Mouse (Mus musculus): ENCODE measurements at regions not wholly inside any gene's neighbourhood (a gene's known extent, or its start where the extent isn't known, plus 50 kb on each side); places are given as distances from the start of the nearest gene placed in this dataset.

- no peak for TF ChIP-seq POLR2A (IDR thresholded peaks at IDR 0.05; ENCODE audit: low read depth, low read length)
- TF ChIP-seq CTCF (conservative IDR thresholded peaks at IDR 0.05; ENCODE audit: insufficient read depth, insufficient read length, low read depth, low read length) = no peak
- no peak overlapping the region for H3K27ac ChIP-seq (ENCODE audit: insufficient read depth, low read depth, low read length)
- H3K4me1 ChIP-seq (ENCODE audit: control insufficient read depth, insufficient read depth, low read length) = no peaks in the 10 kb centered on the region
- no peaks in the 10 kb centered on the region for H3K27me3 ChIP-seq (replicated peaks; ENCODE audit: control insufficient read depth, insufficient read depth, low read length)
- no peaks in the 10 kb centered on the region for H3K36me3 ChIP-seq (ENCODE audit: control insufficient read depth, insufficient read depth, low read length)
- DNase-seq = peak; percentile 8
- WGBS = 48% methylated on average over 4 of the region's 4 CpGs
- no peak overlapping the region for H3K4me3 ChIP-seq (ENCODE audit: insufficient read depth, low read depth, low read length)
Observed at GRCm38 (mm10) chr7:93136061-93136460, 56.4 kb downstream of the Fam181b start.

- no peak overlapping the region for H3K27ac ChIP-seq (ENCODE audit: insufficient read depth, low read depth, low read length)
- WGBS = 95% methylated on average over 2 of the region's 2 CpGs
- no peak overlapping the region for H3K4me3 ChIP-seq (ENCODE audit: insufficient read depth, low read depth, low read length)
- H3K27me3 ChIP-seq (replicated peaks; ENCODE audit: control insufficient read depth, insufficient read depth, low read length) = no peaks in the 10 kb centered on the region
- H3K4me1 ChIP-seq (ENCODE audit: control insufficient read depth, insufficient read depth, low read length) = no peaks in the 10 kb centered on the region
- TF ChIP-seq POLR2A (IDR thresholded peaks at IDR 0.05; ENCODE audit: low read depth, low read length) (no peak), CTCF (conservative IDR thresholded peaks at IDR 0.05; ENCODE audit: insufficient read depth, insufficient read length, low read depth, low read length) (no peak)
- H3K36me3 ChIP-seq (ENCODE audit: control insufficient read depth, insufficient read depth, low read length) = no peaks in the 10 kb centered on the region
- DNase-seq = no peak
Observed at GRCm38 (mm10) chr7:93147379-93147778, 67.7 kb downstream of the Fam181b start.

DNA sequence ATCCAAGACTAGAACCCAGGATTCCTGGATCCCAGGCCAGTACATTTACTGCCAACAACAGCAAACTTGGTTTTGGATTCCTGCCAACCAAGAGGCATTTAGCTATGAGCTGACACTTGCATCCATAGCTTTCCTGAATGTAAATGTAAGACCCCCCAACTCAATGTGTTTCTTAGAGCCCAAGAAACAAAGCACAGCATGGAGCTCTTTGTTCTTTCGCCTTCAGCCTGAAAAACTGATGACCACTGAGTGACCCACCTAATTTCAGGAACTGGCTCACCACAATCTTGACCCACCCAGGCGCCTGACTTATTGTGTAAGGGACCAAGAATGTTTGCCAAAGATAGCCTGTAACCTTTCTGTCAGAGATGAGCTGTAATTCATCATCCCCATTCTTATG is 71.7 kb downstream of the Fam181b start:
- H3K27ac ChIP-seq (ENCODE audit: insufficient read depth, low read depth, low read length) = no peak overlapping the region
- no peaks in the 10 kb centered on the region for H3K36me3 ChIP-seq (ENCODE audit: control insufficient read depth, insufficient read depth, low read length)
- 62% methylated on average over 2 of the region's 2 CpGs for WGBS
- no peak for DNase-seq
- H3K27me3 ChIP-seq (replicated peaks; ENCODE audit: control insufficient read depth, insufficient read depth, low read length) = no peaks in the 10 kb centered on the region
- no peak overlapping the region for H3K4me3 ChIP-seq (ENCODE audit: insufficient read depth, low read depth, low read length)
- H3K4me1 ChIP-seq (ENCODE audit: control insufficient read depth, insufficient read depth, low read length) = no peaks in the 10 kb centered on the region
- TF ChIP-seq POLR2A (IDR thresholded peaks at IDR 0.05; ENCODE audit: low read depth, low read length) (no peak), CTCF (conservative IDR thresholded peaks at IDR 0.05; ENCODE audit: insufficient read depth, insufficient read length, low read depth, low read length) (no peak)

DNA sequence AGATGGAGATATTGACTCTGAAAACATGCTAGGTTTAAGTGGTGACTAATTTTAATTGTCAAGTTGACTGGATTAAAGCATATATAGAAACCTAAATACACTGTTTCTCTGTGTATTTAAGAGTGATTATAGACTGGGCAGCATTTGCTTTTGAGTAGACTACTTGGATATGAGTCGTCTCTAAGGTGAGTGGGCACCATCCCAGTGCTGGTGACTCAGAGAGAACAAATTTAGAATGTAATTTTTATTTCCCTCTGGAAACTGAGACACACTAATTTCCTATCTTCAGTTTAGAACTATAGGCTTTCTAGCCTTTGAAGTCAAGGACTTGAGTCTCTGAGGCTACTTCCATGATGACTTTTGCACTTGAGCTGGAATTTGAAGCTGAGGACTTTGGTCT is 117.4 kb downstream of the Fam181b start:
- H3K36me3 ChIP-seq (ENCODE audit: control insufficient read depth, insufficient read depth, low read length) = no peaks in the 10 kb centered on the region
- H3K27me3 ChIP-seq (replicated peaks; ENCODE audit: control insufficient read depth, insufficient read depth, low read length) = no peaks in the 10 kb centered on the region
- TF ChIP-seq POLR2A (IDR thresholded peaks at IDR 0.05; ENCODE audit: low read depth, low read length) = no peak
- no peak overlapping the region for H3K4me3 ChIP-seq (ENCODE audit: insufficient read depth, low read depth, low read length)
- 70% methylated on average over 1 of the region's 1 CpGs for WGBS
- H3K4me1 ChIP-seq (ENCODE audit: control insufficient read depth, insufficient read depth, low read length) = no peaks in the 10 kb centered on the region
- DNase-seq = no peak
- no peak overlapping the region for H3K27ac ChIP-seq (ENCODE audit: insufficient read depth, low read depth, low read length)

Data from kidney, adult 2 months (tissue).